Mouse (Mus musculus): ENCODE data around the gene Ppp3r2. TPM values are rescaled to one million over a fixed set of nuclear protein-coding genes. Genes with fewer than 3 reads are reported as not detected.
A peak's percentile ranks its signal among the peaks of the same experiment; 100 is the strongest.

The Ppp3r2 gene
- polyA plus RNA-seq, 1 experiment from 2014 or later = not detected

GRCm38 (mm10) chr4:49639913-49640312 lies 41.9 kb downstream of the Ppp3r2 start:
- Histone ChIP-seq H3K27ac (replicated peaks) (no peak overlapping the region), H3K9me3 (no peaks in the 10 kb centered on the region), H3K27me3 (replicated peaks; ENCODE audit: low read depth, poor library complexity, severe bottlenecking) (no peaks in the 10 kb centered on the region), H3K4me3 (no peak overlapping the region), H3K36me3 (replicated peaks) (peaks cover 93% of the 10 kb centered on the region), H3K4me1 (no peaks in the 10 kb centered on the region)
- DNase-seq (ENCODE audit: low spot score) = no peak
- WGBS = 81% methylated on average over 2 of the region's 2 CpGs

GRCm38 (mm10) chr4:49637821-49638220 lies 44.0 kb downstream of the Ppp3r2 start:
- DNase-seq (ENCODE audit: low spot score) = no peak
- 95% methylated on average over 11 of the region's 11 CpGs for WGBS
- Histone ChIP-seq H3K36me3 (replicated peaks) (peaks cover 87% of the 10 kb centered on the region), H3K9me3 (no peaks in the 10 kb centered on the region), H3K4me3 (no peak overlapping the region), H3K27me3 (replicated peaks; ENCODE audit: low read depth, poor library complexity, severe bottlenecking) (no peaks in the 10 kb centered on the region), H3K4me1 (peaks cover 7% of the 10 kb centered on the region; the same call in 1 of the 2 replicates), H3K27ac (replicated peaks) (no peak overlapping the region)

GRCm38 (mm10) chr4:49632139-49632481 lies 49.7 kb downstream of the Ppp3r2 start:
- Histone ChIP-seq H3K36me3 (replicated peaks) (peaks cover 37% of the 10 kb centered on the region), H3K9me3 (no peaks in the 10 kb centered on the region), H3K27me3 (replicated peaks; ENCODE audit: low read depth, poor library complexity, severe bottlenecking) (no peaks in the 10 kb centered on the region), H3K4me1 (peaks cover 10% of the 10 kb centered on the region; the same call in 1 of the 2 replicates), H3K27ac (replicated peaks) (peak overlapping the region; percentile 90), H3K4me3 (peak overlapping the region; percentile 91)
- no peak for DNase-seq (ENCODE audit: low spot score)
- WGBS = under 1% methylated on average over 30 of the region's 30 CpGs

- Histone ChIP-seq H3K36me3 (replicated peaks) (peaks cover 31% of the 10 kb centered on the region), H3K4me1 (peaks cover 11% of the 10 kb centered on the region; the same call in 1 of the 2 replicates), H3K9me3 (no peaks in the 10 kb centered on the region), H3K27ac (replicated peaks) (peak within 1 kb of the TSS; percentile 90), H3K27me3 (replicated peaks; ENCODE audit: low read depth, poor library complexity, severe bottlenecking) (no peaks in the 10 kb centered on the region), H3K4me3 (peak within 1 kb of the TSS; percentile 91)
- 4% methylated on average over 37 of the region's 37 CpGs for WGBS
- DNase-seq (ENCODE audit: low spot score) = peak; percentile 95
These were observed 50.3 kb downstream of the Ppp3r2 start, which contains the start of gene Rnf20 for GRCm38 (mm10) chr4:49631319-49632138. TSS of gene Rnf20 (plus strand) at chr4:49632006.

GRCm38 (mm10) chr4:49628941-49629340 lies 52.9 kb downstream of the Ppp3r2 start:
- Histone ChIP-seq H3K36me3 (replicated peaks) (peaks cover 5% of the 10 kb centered on the region), H3K9me3 (no peaks in the 10 kb centered on the region), H3K4me3 (no peak overlapping the region), H3K4me1 (peaks cover 13% of the 10 kb centered on the region; the same call in 1 of the 2 replicates), H3K27ac (replicated peaks) (no peak overlapping the region), H3K27me3 (replicated peaks; ENCODE audit: low read depth, poor library complexity, severe bottlenecking) (no peaks in the 10 kb centered on the region)
- DNase-seq (ENCODE audit: low spot score) = no peak
- 75% methylated on average over 5 of the region's 5 CpGs for WGBS

Other genes starting within 250 kb of the Ppp3r2 start
- gene Acnat1, start 208.1 kb downstream of the Ppp3r2 start, polyA plus RNA-seq (2016; fragmentation: Nextera tagmentation; extraction: Ambion mirVana) = 0.20 TPM in 1 of 2 replicates, not detected in the other
- gene Baat, start 175.5 kb downstream of the Ppp3r2 start, polyA plus RNA-seq (2016; fragmentation: Nextera tagmentation; extraction: Ambion mirVana) = 0.20 and 0.25 TPM in 2 replicates
- 82.9 and 83.6 TPM in 2 replicates for gene Mrpl50, start 160.9 kb downstream of the Ppp3r2 start, polyA plus RNA-seq (2016; fragmentation: Nextera tagmentation; extraction: Ambion mirVana)
- 10.7 and 11.2 TPM in 2 replicates for gene Zfp189, start 160.8 kb downstream of the Ppp3r2 start, polyA plus RNA-seq (2016; fragmentation: Nextera tagmentation; extraction: Ambion mirVana)
- not detected in 2 replicates for gene Aldob, start 132.5 kb downstream of the Ppp3r2 start, polyA plus RNA-seq (2016; fragmentation: Nextera tagmentation; extraction: Ambion mirVana)
- gene Tmem246, start 84.1 kb downstream of the Ppp3r2 start, polyA plus RNA-seq (2016; fragmentation: Nextera tagmentation; extraction: Ambion mirVana) = 10.6 and 12.0 TPM in 2 replicates
- gene Rnf20, start 50.0 kb downstream of the Ppp3r2 start, polyA plus RNA-seq (2016; fragmentation: Nextera tagmentation; extraction: Ambion mirVana) = 48.9 and 51.4 TPM in 2 replicates
- 0.49 and 0.67 TPM in 2 replicates for gene Grin3a, start 163.7 kb upstream of the Ppp3r2 start, polyA plus RNA-seq (2016; fragmentation: Nextera tagmentation; extraction: Ambion mirVana)

Measured in embryonic facial prominence, embryonic 10.5 days (tissue).